Mouse (Mus musculus) MEL (cell line): ENCODE data around the gene Fanca. TPM values are rescaled to one million over a fixed set of nuclear protein-coding genes. Genes with fewer than 3 reads are reported as not detected.

Source experiments
- DNase-seq: peaks from one replicate; pipeline ENCODE4 v3.0.0; 2011; ENCODE audit warnings: low read depth, low spot score
- H3K27ac ChIP-seq: 2 replicates; pipeline ENCODE4 v1.5.1; 2012; ENCODE audit warnings: low read depth, mild to moderate bottlenecking, control low read depth, low read length, moderate library complexity; ENCODE audit not compliant: control insufficient read depth
- H3K27me3 ChIP-seq, 2 experiments: fragments of 150-350 bp in 1 of 2; sonication (generic) in 1 of 2; 2 replicates each; pipeline ENCODE4 v1.6.1; 2012; ENCODE audit warnings: low read length in 2 of 2, mild to moderate bottlenecking in 2 of 2, improper control_type of control experiment in 1 of 2, moderate library complexity in 1 of 2; ENCODE audit not compliant: insufficient read depth in 2 of 2, control insufficient read depth in 1 of 2
- H3K36me3 ChIP-seq, 2 experiments: 2 replicates each; pipeline ENCODE4 v1.6.1; 2012 to 2014; ENCODE audit warnings: low read length in 2 of 2, improper control_type of control experiment in 1 of 2, inconsistent platforms in 1 of 2, mild to moderate bottlenecking in 1 of 2; ENCODE audit not compliant: insufficient read depth in 2 of 2, control insufficient read depth in 1 of 2
- H3K4me1 ChIP-seq, 2 experiments: fragments of 150-350 bp in 1 of 2; sonication (generic) in 1 of 2; 2 replicates each; pipeline ENCODE4 v1.6.1; 2012; ENCODE audit warnings: low read length in 2 of 2, improper control_type of control experiment in 1 of 2, mild to moderate bottlenecking in 1 of 2; ENCODE audit not compliant: insufficient read depth in 2 of 2, control insufficient read depth in 1 of 2
- H3K4me3 ChIP-seq, 2 experiments: fragments of 150-350 bp in 1 of 2; sonication (generic) in 1 of 2; 2 replicates each; pipeline ENCODE4 v1.5.1; 2012; ENCODE audit warnings: low read depth in 2 of 2, low read length in 2 of 2, mild to moderate bottlenecking in 2 of 2, moderate library complexity in 2 of 2, control low read depth in 1 of 2, improper control_type of control experiment in 1 of 2; ENCODE audit not compliant: control insufficient read depth in 1 of 2, insufficient read depth in 1 of 2
- H3K79me2 ChIP-seq: 2 replicates; pipeline ENCODE4 v1.6.1; 2012; ENCODE audit warnings: mild to moderate bottlenecking, low read length, moderate library complexity; ENCODE audit not compliant: control insufficient read depth, poor library complexity, insufficient read depth
- H3K9ac ChIP-seq: 2 replicates; pipeline ENCODE4 v1.6.1; 2012; ENCODE audit warnings: low read depth, mild to moderate bottlenecking, control low read depth, low read length, moderate library complexity; ENCODE audit not compliant: control insufficient read depth, poor library complexity, severe bottlenecking
- H3K9me3 ChIP-seq: fragments of 150-350 bp; sonication (generic); replicated peaks from 2 replicates; pipeline ENCODE4 v1.6.1; 2012; ENCODE audit warnings: mild to moderate bottlenecking, low read length, improper control_type of control experiment, moderate library complexity; ENCODE audit not compliant: insufficient read depth
- CHD1 ChIP-seq: IDR thresholded peaks from 2 replicates; pipeline ENCODE4 v1.6.1; 2012; ENCODE audit warnings: low read depth, mild to moderate bottlenecking, inconsistent platforms, low read length, improper control_type of control experiment
- CTCF ChIP-seq, 3 experiments: IDR thresholded peaks in 2 of 3; conservative IDR thresholded peaks in 1 of 3; 2 replicates each; pipeline ENCODE4 v1.5.1; 2011 to 2012; ENCODE audit warnings: low read length in 3 of 3, low read depth in 2 of 3, mild to moderate bottlenecking in 2 of 3, improper control_type of control experiment in 1 of 3, inconsistent platforms in 1 of 3, mixed read lengths in 1 of 3, moderate library complexity in 1 of 3; ENCODE audit not compliant: control insufficient read depth in 1 of 3, insufficient read depth in 1 of 3, poor library complexity in 1 of 3, severe bottlenecking in 1 of 3
- ELF1 ChIP-seq: IDR thresholded peaks from 2 replicates; pipeline ENCODE4 v1.6.1; 2014; ENCODE audit warnings: low read depth, mild to moderate bottlenecking, inconsistent platforms, low read length, improper control_type of control experiment, moderate library complexity
- GABPA ChIP-seq: IDR thresholded peaks from 2 replicates; pipeline ENCODE4 v1.6.1; 2012; ENCODE audit warnings: low read depth, mild to moderate bottlenecking, inconsistent platforms, low read length, improper control_type of control experiment, moderate library complexity
- KAT2A ChIP-seq: conservative IDR thresholded peaks from 2 replicates; pipeline ENCODE4 v1.6.1; 2012; ENCODE audit warnings: low read depth, low read length, improper control_type of control experiment, inconsistent platforms
- MAFK ChIP-seq: IDR thresholded peaks from 2 replicates; pipeline ENCODE4 v1.6.1; 2011; ENCODE audit warnings: low read depth, mild to moderate bottlenecking, low read length, improper control_type of control experiment, borderline replicate concordance
- MEF2A ChIP-seq: IDR thresholded peaks from 2 replicates; pipeline ENCODE4 v1.6.1; 2014; ENCODE audit warnings: low read depth, mild to moderate bottlenecking, inconsistent platforms, low read length, improper control_type of control experiment; ENCODE audit not compliant: poor library complexity, insufficient replicate concordance, severe bottlenecking; ENCODE audit errors: extremely low read depth
- MXI1 ChIP-seq: IDR thresholded peaks from 2 replicates; pipeline ENCODE4 v1.6.1; 2011; ENCODE audit warnings: mild to moderate bottlenecking, low read depth, low read length, improper control_type of control experiment
- MYB ChIP-seq: IDR thresholded peaks from 2 replicates; pipeline ENCODE4 v1.6.1; 2011; ENCODE audit warnings: mild to moderate bottlenecking, low read depth, low read length, improper control_type of control experiment
- NELFE ChIP-seq: IDR thresholded peaks from 2 replicates; pipeline ENCODE4 v1.6.1; 2011; ENCODE audit warnings: low read depth, low read length, improper control_type of control experiment
- RAD21 ChIP-seq: IDR thresholded peaks from 2 replicates; pipeline ENCODE4 v1.6.1; 2011; ENCODE audit warnings: mild to moderate bottlenecking, low read depth, low read length, improper control_type of control experiment
- RCOR1 ChIP-seq: IDR thresholded peaks from 2 replicates; pipeline ENCODE4 v1.6.1; 2012; ENCODE audit warnings: low read depth, mild to moderate bottlenecking, inconsistent platforms, low read length, improper control_type of control experiment
- SIN3A ChIP-seq: IDR thresholded peaks from 2 replicates; pipeline ENCODE4 v1.6.1; 2012; ENCODE audit warnings: low read length, improper control_type of control experiment, inconsistent platforms
- SMC3 ChIP-seq: IDR thresholded peaks from 2 replicates; pipeline ENCODE4 v1.6.1; 2011; ENCODE audit warnings: low read depth, low read length, improper control_type of control experiment
- TAL1 ChIP-seq: IDR thresholded peaks from 2 replicates; pipeline ENCODE4 v1.6.1; 2012; ENCODE audit warnings: mild to moderate bottlenecking, inconsistent platforms, low read length, moderate library complexity, mixed read lengths
- TCF12 ChIP-seq: IDR thresholded peaks from 2 replicates; pipeline ENCODE4 v1.6.1; 2014; ENCODE audit warnings: low read depth, mild to moderate bottlenecking, inconsistent platforms, low read length, improper control_type of control experiment, moderate library complexity
- USF2 ChIP-seq, 2 experiments: IDR thresholded peaks; 2 replicates each; pipeline ENCODE4 v1.6.1; 2011 to 2012; ENCODE audit warnings: improper control_type of control experiment in 2 of 2, low read length in 2 of 2, borderline replicate concordance in 1 of 2, inconsistent platforms in 1 of 2, low read depth in 1 of 2, mild to moderate bottlenecking in 1 of 2; ENCODE audit not compliant: insufficient read depth in 1 of 2
- ZC3H11A ChIP-seq: IDR thresholded peaks from 2 replicates; pipeline ENCODE4 v1.6.1; 2012; ENCODE audit warnings: low read depth, mild to moderate bottlenecking, inconsistent platforms, low read length, improper control_type of control experiment
- ZNF384 ChIP-seq: IDR thresholded peaks from 2 replicates; pipeline ENCODE4 v1.6.1; 2012; ENCODE audit warnings: low read depth, mild to moderate bottlenecking, inconsistent platforms, low read length, improper control_type of control experiment
- polyA plus RNA-seq, 2 experiments: library from polyadenylated mRNA; stranded (reverse) in 1 of 2; unstranded in 1 of 2; fragments of >175 nt in 1 of 2; fragments of >200 nt in 1 of 2; gene quantifications; 2 replicates each; pipeline versions ENCODE4 v1.2.1 to v1.2.4; 2012; ENCODE audit warnings: low replicate concordance in 2 of 2, low read depth in 1 of 2; ENCODE audit not compliant: insufficient read length in 2 of 2, insufficient read depth in 1 of 2, missing spikeins in 1 of 2
- total RNA-seq: library from RNA; depleted of rRNA; stranded (reverse); fragments of 300-350 nt; gene quantifications from 2 replicates; pipeline ENCODE4 v1.2.3, GENCODE M21; 2012

Gene Fanca
- total and polyA plus RNA-seq, 3 experiments: 32.2 to 75.9 TPM; not detected in 1

DNA sequence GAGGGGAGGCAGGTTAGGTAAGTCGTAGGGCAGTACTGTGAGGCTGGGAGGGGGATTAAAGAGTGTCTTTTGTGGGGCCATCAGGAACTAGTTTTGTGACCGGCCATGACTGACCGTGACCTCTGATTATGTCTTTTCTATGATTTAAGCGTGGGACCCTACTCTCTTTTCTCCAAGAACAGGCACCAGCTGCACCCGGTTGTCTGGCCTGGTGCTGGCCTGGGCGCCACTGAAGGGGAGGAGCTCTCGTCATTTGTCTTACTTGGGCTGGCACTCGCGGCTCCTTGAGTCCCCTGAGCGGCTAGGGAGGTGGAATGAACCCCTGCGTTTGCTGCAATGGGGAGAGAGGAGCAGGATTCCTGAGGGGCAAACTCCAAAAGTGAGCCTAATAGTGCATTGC is 34.8 kb upstream of the Fanca start:
- H3K9me3 ChIP-seq: no peaks in the 10 kb centered on the region

DNA sequence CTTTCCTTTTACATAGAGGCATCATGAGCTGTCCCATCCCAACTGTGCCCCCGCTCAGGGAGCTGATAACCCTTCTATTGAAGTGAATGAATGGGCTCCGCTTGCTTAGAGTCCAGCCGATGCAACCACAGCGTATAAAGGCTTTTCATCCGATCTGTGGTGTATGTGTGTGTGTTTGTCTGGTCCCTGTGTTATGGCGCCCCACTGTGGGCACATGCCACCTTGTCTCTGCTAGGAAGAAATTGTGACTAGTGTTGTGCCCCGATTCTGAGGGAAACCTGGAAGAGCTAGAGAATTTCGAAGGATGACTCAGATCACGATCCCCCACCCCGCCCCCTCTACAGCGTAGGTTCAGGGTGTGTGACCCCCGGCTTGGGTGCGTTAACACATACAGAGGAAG is 34.4 kb upstream of the Fanca start:
- H3K4me3 ChIP-seq: no peak overlapping the region
- no peaks in the 10 kb centered on the region for H3K9me3 ChIP-seq
- H3K79me2 ChIP-seq: no peaks in the 10 kb centered on the region
- no peaks in the 10 kb centered on the region for H3K36me3 ChIP-seq
- H3K27me3 ChIP-seq: no peaks in the 10 kb centered on the region
- no peak overlapping the region for H3K9ac ChIP-seq
- DNase-seq: peak; percentile 46
- H3K4me1 ChIP-seq: no peaks in the 10 kb centered on the region
- H3K27ac ChIP-seq: no peak overlapping the region
- peak; percentile 34 to 67 (median 64); a peak in 5 of 6 replicates for TF ChIP-seq CTCF (IDR thresholded peaks at IDR 0.05 in 2 of 3, conservative IDR thresholded peaks at IDR 0.05 in 1 of 3; ENCODE audit: control insufficient read depth in 1 of 3, insufficient read depth in 1 of 3, low read depth in 2 of 3, low read length in 3 of 3, poor library complexity in 1 of 3, severe bottlenecking in 1 of 3)
- no peak for TF ChIP-seq SIN3A
- TF ChIP-seq SMC3: peak; percentile 59
- TF ChIP-seq RAD21: peak; percentile 60
- TF ChIP-seq ZC3H11A: peak; percentile 50
- TF ChIP-seq MXI1: no peak
- TF ChIP-seq USF2 (IDR thresholded peaks at IDR 0.05; ENCODE audit: borderline replicate concordance in 1 of 2, insufficient read depth in 1 of 2, low read depth in 1 of 2, low read length in 2 of 2): no peak

More for the DNA sequence above, 34.8 kb upstream of the Fanca start:
- no peaks in the 10 kb centered on the region for H3K27me3 ChIP-seq
- H3K27ac ChIP-seq: no peak overlapping the region
- no peaks in the 10 kb centered on the region for H3K36me3 ChIP-seq
- H3K4me3 ChIP-seq: no peak overlapping the region
- TF ChIP-seq NELFE (no peak), CHD1 (no peak), ELF1 (no peak), ZNF384 (no peak)
- no peak for DNase-seq
- no peaks in the 10 kb centered on the region for H3K4me1 ChIP-seq
- no peaks in the 10 kb centered on the region for H3K79me2 ChIP-seq
- no peak overlapping the region for H3K9ac ChIP-seq

DNA sequence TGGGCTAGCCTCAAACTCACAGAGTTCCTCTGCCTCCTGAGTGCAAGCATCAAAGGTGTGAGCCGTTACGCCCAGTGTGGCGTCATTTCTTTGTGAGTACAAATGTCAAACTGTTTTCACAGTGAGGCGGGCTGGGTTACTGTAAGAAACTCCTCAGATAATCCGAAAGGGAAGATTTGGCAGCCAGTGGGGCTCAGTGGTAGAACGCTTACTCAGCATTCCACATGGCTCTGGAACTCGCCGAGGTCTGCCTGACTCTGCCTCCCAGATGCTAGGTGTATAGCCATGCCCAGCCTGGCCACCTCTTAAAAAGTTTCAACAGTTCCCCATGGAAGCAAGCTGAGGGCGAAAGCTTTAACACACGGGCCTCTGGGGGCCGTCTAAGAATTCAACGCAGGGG is 33.7 kb upstream of the Fanca start:
- no peaks in the 10 kb centered on the region for H3K79me2 ChIP-seq
- H3K4me1 ChIP-seq: no peaks in the 10 kb centered on the region
- no peak for TF ChIP-seq KAT2A
- TF ChIP-seq TCF12: no peak
- TF ChIP-seq RCOR1: no peak
- TF ChIP-seq MEF2A: no peak
- no peak for TF ChIP-seq ZC3H11A
- TF ChIP-seq MYB: no peak
- TF ChIP-seq NELFE: no peak
- no peak for TF ChIP-seq GABPA
- TF ChIP-seq MAFK: no peak
- no peak for TF ChIP-seq TAL1
- no peaks in the 10 kb centered on the region for H3K27me3 ChIP-seq
- no peak for DNase-seq
- H3K9me3 ChIP-seq: no peaks in the 10 kb centered on the region
- no peak overlapping the region for H3K27ac ChIP-seq
- no peaks in the 10 kb centered on the region for H3K36me3 ChIP-seq
- no peak overlapping the region for H3K9ac ChIP-seq
- no peak overlapping the region for H3K4me3 ChIP-seq
